Mouse (Mus musculus): Measurements from ENCODE around the gene Ncln. TPM values are rescaled to one million over a fixed set of nuclear protein-coding genes. Genes with fewer than 3 reads are reported as not detected.

Ncln gene
- total RNA-seq, 2 experiments from 2014 or later, result 8.1 to 10.8 TPM

GRCm38 (mm10) chr10:81467670-81468235 is 28.4 kb downstream of the Ncln start:
- ATAC-seq (replicated peaks; ENCODE audit: low FRiP score, poor library complexity, severe bottlenecking), result no peak

- ATAC-seq (replicated peaks; ENCODE audit: low FRiP score, poor library complexity, severe bottlenecking), result no peak
Observed at GRCm38 (mm10) chr10:81466881-81467280, 29.3 kb downstream of the Ncln start.

GRCm38 (mm10) chr10:81466066-81466465 is 30.1 kb downstream of the Ncln start:
- ATAC-seq (replicated peaks; ENCODE audit: low FRiP score, poor library complexity, severe bottlenecking), result no peak

GRCm38 (mm10) chr10:81465265-81465645 is 30.9 kb downstream of the Ncln start:
- ATAC-seq (replicated peaks; ENCODE audit: low FRiP score, poor library complexity, severe bottlenecking), result no peak

- ATAC-seq (replicated peaks; ENCODE audit: low FRiP score, poor library complexity, severe bottlenecking), result peak; percentile 53
Observed at GRCm38 (mm10) chr10:81464405-81465264, 31.6 kb downstream of the Ncln start.

GRCm38 (mm10) chr10:81463531-81463930 is 32.7 kb downstream of the Ncln start:
- no peak for ATAC-seq (replicated peaks; ENCODE audit: low FRiP score, poor library complexity, severe bottlenecking)

- ATAC-seq (replicated peaks; ENCODE audit: low FRiP score, poor library complexity, severe bottlenecking), result no peak
Observed at GRCm38 (mm10) chr10:81462917-81463316, 33.3 kb downstream of the Ncln start.

- no peak for ATAC-seq (replicated peaks; ENCODE audit: low FRiP score, poor library complexity, severe bottlenecking)
Observed at GRCm38 (mm10) chr10:81462415-81462804, 33.8 kb downstream of the Ncln start.

GRCm38 (mm10) chr10:81461673-81462414 is 34.3 kb downstream of the Ncln start:
- ATAC-seq (replicated peaks; ENCODE audit: low FRiP score, poor library complexity, severe bottlenecking), result no peak

- ATAC-seq (replicated peaks; ENCODE audit: low FRiP score, poor library complexity, severe bottlenecking), result no peak
Observed at GRCm38 (mm10) chr10:81460951-81461350, 35.2 kb downstream of the Ncln start.

GRCm38 (mm10) chr10:81460471-81460870 is 35.7 kb downstream of the Ncln start:
- no peak for ATAC-seq (replicated peaks; ENCODE audit: low FRiP score, poor library complexity, severe bottlenecking)

GRCm38 (mm10) chr10:81459399-81459798 is 36.8 kb downstream of the Ncln start:
- ATAC-seq (replicated peaks; ENCODE audit: low FRiP score, poor library complexity, severe bottlenecking), result no peak

GRCm38 (mm10) chr10:81458267-81458666 is 37.9 kb downstream of the Ncln start:
- no peak for ATAC-seq (replicated peaks; ENCODE audit: low FRiP score, poor library complexity, severe bottlenecking)

GRCm38 (mm10) chr10:81457624-81458023 is 38.6 kb downstream of the Ncln start:
- no peak for ATAC-seq (replicated peaks; ENCODE audit: low FRiP score, poor library complexity, severe bottlenecking)

- no peak for ATAC-seq (replicated peaks; ENCODE audit: low FRiP score, poor library complexity, severe bottlenecking)
Observed at GRCm38 (mm10) chr10:81456983-81457563, 39.1 kb downstream of the Ncln start.

- ATAC-seq (replicated peaks; ENCODE audit: low FRiP score, poor library complexity, severe bottlenecking), result no peak
Observed at GRCm38 (mm10) chr10:81455181-81455895, 40.9 kb downstream of the Ncln start, which contains the start of gene Nfic. TSS of gene Nfic (minus strand) at chr10:81455635.

GRCm38 (mm10) chr10:81454106-81454505 is 42.1 kb downstream of the Ncln start:
- ATAC-seq (replicated peaks; ENCODE audit: low FRiP score, poor library complexity, severe bottlenecking), result no peak

- no peak for ATAC-seq (replicated peaks; ENCODE audit: low FRiP score, poor library complexity, severe bottlenecking)
Observed at GRCm38 (mm10) chr10:81452947-81453288, 43.3 kb downstream of the Ncln start.

- ATAC-seq (replicated peaks; ENCODE audit: low FRiP score, poor library complexity, severe bottlenecking), result no peak
Observed at GRCm38 (mm10) chr10:81452237-81452946, 43.8 kb downstream of the Ncln start.

All from erythroblast, adult 5-6 weeks (primary cell).